Mouse (Mus musculus) cerebellum, adult 2 months (tissue): ENCODE measurements at regions not wholly inside any gene's neighbourhood (a gene's known extent, or its start where the extent isn't known, plus 50 kb on each side); places are given as distances from the start of the nearest gene placed in this dataset.

Experiments
- DNase-seq, 2 experiments: peaks; one replicate each; pipeline ENCODE4 v3.0.0; 2021
- H3K27ac ChIP-seq: fragments of 200-500 bp; 2 replicates; pipeline ENCODE4 v1.5.1; 2012; ENCODE audit warnings: low read length, control low read depth, inconsistent platforms; ENCODE audit not compliant: insufficient read depth
- H3K27me3 ChIP-seq: fragments of 200-500 bp; 2 replicates; pipeline ENCODE4 v1.6.1; 2012; ENCODE audit warnings: inconsistent platforms, mild to moderate bottlenecking, low read length, moderate library complexity; ENCODE audit not compliant: control insufficient read depth, insufficient read depth
- H3K4me1 ChIP-seq: fragments of 200-500 bp; 2 replicates; pipeline ENCODE4 v1.6.1; 2011; ENCODE audit warnings: low read length; ENCODE audit not compliant: control insufficient read depth, insufficient read depth
- H3K4me3 ChIP-seq: fragments of 200-500 bp; replicated peaks from 2 replicates; pipeline ENCODE3; 2011; ENCODE audit warnings: mild to moderate bottlenecking, low read depth, low read length, control low read depth; ENCODE audit not compliant: insufficient read depth
- CTCF ChIP-seq: fragments of 200-500 bp; IDR thresholded peaks from 2 replicates; pipeline ENCODE4 v1.5.1; 2011; ENCODE audit warnings: low read depth, mild to moderate bottlenecking, control low read depth, low read length, moderate library complexity, borderline replicate concordance; ENCODE audit not compliant: insufficient read depth
- POLR2A ChIP-seq: fragments of 200-500 bp; IDR thresholded peaks from 2 replicates; pipeline ENCODE4 v1.6.1; 2011; ENCODE audit warnings: low read length, control low read depth, borderline replicate concordance; ENCODE audit not compliant: insufficient read depth
- WGBS: fragments of 180-500 bp; shearing (Covaris S2); methylation state at CpG from one replicate; pipeline ENCODE4 v1.1.7; 2018; 5-methylcytosine and 5-hydroxymethylcytosine counted together

DNA sequence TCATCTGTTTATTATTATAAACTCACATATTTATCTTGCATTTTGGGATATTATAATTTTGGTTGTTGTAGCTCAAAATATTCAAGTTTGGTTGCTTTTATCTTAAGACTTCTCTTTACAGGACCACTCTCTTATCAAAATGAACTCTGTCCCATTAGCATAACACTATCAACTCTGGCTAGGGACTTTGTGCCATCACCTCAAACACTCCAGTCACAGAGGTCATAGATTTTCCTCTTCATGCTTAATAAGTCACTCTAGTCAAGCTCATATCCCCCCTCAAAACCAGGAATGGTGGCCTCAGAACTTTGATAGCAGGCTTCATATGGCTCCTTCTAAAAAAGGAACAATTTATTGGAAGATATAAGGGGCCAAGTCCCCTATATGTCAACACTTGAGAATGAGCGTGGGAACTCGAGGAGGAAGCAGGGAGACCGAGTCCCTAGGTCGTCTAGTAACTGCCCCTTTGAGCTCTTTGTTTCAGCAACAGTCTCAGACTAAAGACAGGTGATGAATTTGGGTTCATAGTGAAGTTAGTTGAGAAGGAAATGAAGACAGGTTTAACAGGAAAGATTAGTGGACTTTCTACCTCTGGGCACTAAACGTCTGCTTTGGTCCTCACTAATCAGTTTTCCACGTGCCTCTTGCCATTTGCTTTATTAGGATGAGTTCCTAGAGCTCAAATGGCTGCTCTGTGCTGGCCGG lies 565.4 kb upstream of the Pkn2 start:
- TF ChIP-seq CTCF, result no peak
- no peak for TF ChIP-seq POLR2A
- no peak for DNase-seq
- Histone ChIP-seq H3K27ac (no peak overlapping the region), H3K27me3 (no peaks in the 10 kb centered on the region), H3K4me3 (no peak overlapping the region), H3K4me1 (no peaks in the 10 kb centered on the region)
- WGBS, result 78% methylated on average over 7 of the region's 7 CpGs

DNA sequence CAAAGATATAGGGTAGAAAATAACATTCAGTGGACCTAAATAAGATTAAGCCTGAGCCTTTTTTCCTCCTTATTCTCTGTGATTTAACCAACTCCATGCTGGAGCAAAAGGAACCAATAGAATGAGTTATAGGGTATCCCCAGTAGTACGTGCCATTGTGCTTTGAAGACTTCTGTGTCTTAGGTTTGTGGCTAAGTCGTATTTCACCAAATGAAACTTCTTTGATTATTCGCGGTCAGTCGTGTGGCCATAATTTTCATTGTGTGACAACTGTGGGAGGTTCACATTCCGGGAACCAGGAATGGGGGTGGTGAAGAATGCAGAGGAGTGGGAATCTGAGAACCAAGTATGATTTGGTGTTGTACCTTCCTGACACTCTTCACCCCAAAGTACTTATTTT lies 535.6 kb upstream of the Pkn2 start:
- Histone ChIP-seq H3K27ac (no peak overlapping the region), H3K4me1 (no peaks in the 10 kb centered on the region), H3K4me3 (no peak overlapping the region), H3K27me3 (no peaks in the 10 kb centered on the region)
- TF ChIP-seq CTCF, result no peak
- no peak for TF ChIP-seq POLR2A
- 62% methylated on average over 6 of the region's 6 CpGs for WGBS
- no peak for DNase-seq

DNA sequence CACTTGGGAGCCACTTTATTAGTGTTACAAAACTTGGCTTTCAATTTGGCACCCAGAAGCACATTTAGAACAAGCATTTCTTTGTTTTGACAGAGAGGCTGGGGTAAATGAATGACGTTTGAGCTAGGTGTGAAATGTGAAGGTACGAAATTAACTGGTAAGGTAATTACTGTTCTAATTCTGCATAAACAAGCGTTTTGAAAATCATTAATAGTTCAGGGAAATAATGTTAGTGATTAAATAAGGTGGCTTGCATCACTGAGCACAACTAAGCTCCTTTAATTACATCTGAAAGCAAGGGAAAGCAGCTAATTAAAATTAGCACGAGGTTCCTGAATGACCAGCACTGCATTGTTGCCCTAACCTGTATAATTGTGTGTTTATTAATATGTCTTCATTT lies 529.9 kb upstream of the Pkn2 start:
- 50% methylated on average over 4 of the region's 4 CpGs for WGBS
- no peak overlapping the region for H3K4me3 ChIP-seq
- no peaks in the 10 kb centered on the region for H3K4me1 ChIP-seq
- DNase-seq, result no peak
- no peaks in the 10 kb centered on the region for H3K27me3 ChIP-seq
- H3K27ac ChIP-seq, result no peak overlapping the region
- no peak for TF ChIP-seq POLR2A
- no peak for TF ChIP-seq CTCF

- no peak for DNase-seq
- no peak for TF ChIP-seq POLR2A
- no peak for TF ChIP-seq CTCF
- no peak overlapping the region for H3K27ac ChIP-seq
- WGBS, result 49% methylated on average over 2 of the region's 2 CpGs
- H3K27me3 ChIP-seq, result no peaks in the 10 kb centered on the region
- no peaks in the 10 kb centered on the region for H3K4me1 ChIP-seq
- H3K4me3 ChIP-seq, result no peak overlapping the region
These were observed 517.2 kb upstream of the Pkn2 start for GRCm38 (mm10) chr3:143398966-143399365.

DNA sequence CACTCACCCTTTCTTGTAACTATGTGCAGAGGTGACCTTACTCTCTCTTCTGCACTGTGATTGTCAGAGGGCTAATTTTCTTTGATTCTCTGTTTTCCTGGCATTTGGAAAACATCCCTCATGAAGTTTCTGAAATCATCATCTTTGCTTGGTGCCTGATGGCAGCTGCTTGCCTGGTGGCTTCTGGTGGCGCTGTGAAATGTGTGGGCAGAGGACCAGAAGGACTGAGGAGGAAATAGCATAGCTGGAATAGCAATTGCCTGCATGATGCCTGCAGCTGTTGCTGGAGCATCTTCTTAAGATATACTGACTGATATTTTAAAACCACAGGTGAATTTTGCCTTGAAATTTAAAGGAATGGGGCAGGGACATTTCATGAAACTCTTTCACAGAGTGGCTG lies 502.6 kb upstream of the Pkn2 start:
- no peak overlapping the region for H3K4me3 ChIP-seq

DNA sequence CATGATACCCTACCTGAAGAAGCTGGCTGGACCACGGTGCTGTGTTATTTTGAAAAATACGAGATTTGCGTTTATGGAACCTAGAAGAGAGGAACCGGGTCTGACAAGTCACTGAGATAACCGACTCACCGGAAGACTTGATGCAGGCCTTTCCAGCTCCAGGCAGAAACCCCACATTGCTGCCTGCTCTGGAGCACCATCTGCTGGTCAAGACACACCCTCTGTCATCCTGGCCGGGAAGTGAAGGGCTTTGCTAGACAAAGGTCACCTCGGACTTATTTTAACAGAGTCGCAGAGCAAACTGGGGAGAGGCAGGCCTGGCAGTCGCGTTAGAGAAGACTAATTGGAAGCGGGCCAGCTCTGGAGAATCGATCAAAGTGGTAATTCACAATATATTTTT lies 497.4 kb upstream of the Pkn2 start:
- Histone ChIP-seq H3K27me3 (no peaks in the 10 kb centered on the region), H3K4me3 (no peak overlapping the region), H3K4me1 (no peaks in the 10 kb centered on the region), H3K27ac (no peak overlapping the region)
- 10% methylated on average over 13 of the region's 13 CpGs for WGBS
- peak; percentile 45 to 50 for DNase-seq
- TF ChIP-seq POLR2A (no peak), CTCF (peak; percentile 72)

More for the DNA sequence above, 502.6 kb upstream of the Pkn2 start:
- DNase-seq, result no peak
- H3K27me3 ChIP-seq, result no peaks in the 10 kb centered on the region
- TF ChIP-seq POLR2A (no peak), CTCF (no peak)
- no peak overlapping the region for H3K27ac ChIP-seq
- 53% methylated on average over 1 of the region's 1 CpGs for WGBS
- no peaks in the 10 kb centered on the region for H3K4me1 ChIP-seq

GRCm38 (mm10) chr3:143377446-143377845 lies 495.6 kb upstream of the Pkn2 start:
- no peak overlapping the region for H3K4me3 ChIP-seq
- H3K4me1 ChIP-seq, result no peaks in the 10 kb centered on the region
- no peak overlapping the region for H3K27ac ChIP-seq
- DNase-seq, result no peak
- TF ChIP-seq CTCF (no peak), POLR2A (no peak)
- WGBS, result 93% methylated on average over 5 of the region's 5 CpGs
- H3K27me3 ChIP-seq, result no peaks in the 10 kb centered on the region

GRCm38 (mm10) chr3:143375527-143376061 lies 493.8 kb upstream of the Pkn2 start:
- WGBS, result 74% methylated on average over 10 of the region's 10 CpGs
- Histone ChIP-seq H3K27ac (no peak overlapping the region), H3K4me3 (no peak overlapping the region), H3K4me1 (no peaks in the 10 kb centered on the region), H3K27me3 (no peaks in the 10 kb centered on the region)
- no peak for DNase-seq
- no peak for TF ChIP-seq CTCF
- no peak for TF ChIP-seq POLR2A
